Mouse (Mus musculus): Measurements from ENCODE around the gene Cep135. TPM values are rescaled to one million over a fixed set of nuclear protein-coding genes. Genes with fewer than 3 reads are reported as not detected.

Gene Cep135
- polyA plus RNA-seq, 1 experiment from 2014 or later: 7.3 TPM

- Histone ChIP-seq H3K27ac (no peak overlapping the region), H3K36me3 (peaks cover 12% of the 10 kb centered on the region; the same call in 1 of the 2 replicates), H3K9me3 (replicated peaks) (no peaks in the 10 kb centered on the region), H3K4me1 (0 out of 2 replicates have a peak, but pooled peaks cover 4% of the 10 kb centered on the region), H3K9ac (no peak overlapping the region), H3K27me3 (no peaks in the 10 kb centered on the region), H3K4me2 (no peak overlapping the region), H3K4me3 (replicated peaks) (no peak overlapping the region)
- ATAC-seq (replicated peaks; ENCODE audit: low FRiP score): no peak
- WGBS: 71% methylated on average over 4 of the region's 4 CpGs
These were observed 61.4 kb downstream of the Cep135 start for GRCm38 (mm10) chr5:76649897-76650296.

GRCm38 (mm10) chr5:76651151-76651725, 62.7 kb downstream of the Cep135 start:
- Histone ChIP-seq H3K9me3 (replicated peaks) (no peaks in the 10 kb centered on the region), H3K27ac (no peak overlapping the region), H3K4me1 (0 out of 2 replicates have a peak, but pooled peaks cover 4% of the 10 kb centered on the region), H3K27me3 (0 out of 2 replicates have a peak, but pooled peaks cover 2% of the 10 kb centered on the region), H3K4me2 (no peak overlapping the region), H3K9ac (no peak overlapping the region), H3K36me3 (peaks cover 9% of the 10 kb centered on the region; the same call in 1 of the 2 replicates), H3K4me3 (replicated peaks) (no peak overlapping the region)
- WGBS: 58% methylated on average over 5 of the region's 5 CpGs
- 0 out of 2 replicates have a peak, but pooled peaks have one; percentile 46 for ATAC-seq (replicated peaks; ENCODE audit: low FRiP score)

- Histone ChIP-seq H3K27ac (peak within 1 kb of the TSS; percentile 86), H3K9ac (peak within 1 kb of the TSS; percentile 86), H3K4me3 (replicated peaks) (peak within 1 kb of the TSS; percentile 70), H3K27me3 (0 out of 2 replicates have a peak, but pooled peaks cover 12% of the 10 kb centered on the region), H3K36me3 (no peaks in the 10 kb centered on the region), H3K9me3 (replicated peaks) (no peaks in the 10 kb centered on the region), H3K4me2 (peak within 1 kb of the TSS; percentile 97), H3K4me1 (peaks cover 18% of the 10 kb centered on the region)
- ATAC-seq (replicated peaks; ENCODE audit: low FRiP score): no peak
- WGBS: 96% methylated on average over 2 of the region's 2 CpGs
These were observed 67.7 kb downstream of the Cep135 start, which contains the start of gene C530008M17Rik for GRCm38 (mm10) chr5:76656212-76656611. TSS of gene C530008M17Rik (plus strand) at chr5:76656512.

GRCm38 (mm10) chr5:76657245-76658083, 69.0 kb downstream of the Cep135 start:
- peak overlapping the region; percentile 97 for H3K4me2 ChIP-seq
- ATAC-seq (replicated peaks; ENCODE audit: low FRiP score): peak; percentile 93
- H3K9ac ChIP-seq: peak overlapping the region; percentile 86
- H3K4me1 ChIP-seq: peaks cover 17% of the 10 kb centered on the region
- under 1% methylated on average over 79 of the region's 80 CpGs for WGBS
- peak overlapping the region; percentile 86 for H3K27ac ChIP-seq
- no peaks in the 10 kb centered on the region for H3K9me3 ChIP-seq (replicated peaks)
- H3K27me3 ChIP-seq: 0 out of 2 replicates have a peak, but pooled peaks cover 12% of the 10 kb centered on the region
- peak overlapping the region; percentile 70 for H3K4me3 ChIP-seq (replicated peaks)
- H3K36me3 ChIP-seq: no peaks in the 10 kb centered on the region

GRCm38 (mm10) chr5:76658084-76658934, 69.8 kb downstream of the Cep135 start:
- Histone ChIP-seq H3K4me2 (peak overlapping the region; percentile 97), H3K27ac (peak overlapping the region; percentile 86), H3K4me3 (replicated peaks) (peak overlapping the region; percentile 70), H3K27me3 (0 out of 2 replicates have a peak, but pooled peaks cover 12% of the 10 kb centered on the region), H3K36me3 (no peaks in the 10 kb centered on the region), H3K9ac (peak overlapping the region; percentile 86), H3K9me3 (replicated peaks) (no peaks in the 10 kb centered on the region), H3K4me1 (peaks cover 17% of the 10 kb centered on the region)
- peak; percentile 82 for ATAC-seq (replicated peaks; ENCODE audit: low FRiP score)
- WGBS: under 1% methylated on average over 38 of the region's 38 CpGs

- Histone ChIP-seq H3K4me3 (replicated peaks) (no peak overlapping the region), H3K27ac (no peak overlapping the region), H3K9ac (no peak overlapping the region), H3K4me1 (peaks cover 24% of the 10 kb centered on the region), H3K9me3 (replicated peaks) (no peaks in the 10 kb centered on the region), H3K36me3 (no peaks in the 10 kb centered on the region), H3K27me3 (0 out of 2 replicates have a peak, but pooled peaks cover 12% of the 10 kb centered on the region), H3K4me2 (no peak overlapping the region)
- 72% methylated on average over 8 of the region's 8 CpGs for WGBS
- ATAC-seq (replicated peaks; ENCODE audit: low FRiP score): no peak
These were observed 71.6 kb downstream of the Cep135 start for GRCm38 (mm10) chr5:76659958-76660635.

GRCm38 (mm10) chr5:76661310-76661709, 72.8 kb downstream of the Cep135 start:
- 61% methylated on average over 4 of the region's 4 CpGs for WGBS
- ATAC-seq (replicated peaks; ENCODE audit: low FRiP score): no peak
- H3K36me3 ChIP-seq: no peaks in the 10 kb centered on the region

GRCm38 (mm10) chr5:76664936-76665335, 76.4 kb downstream of the Cep135 start:
- H3K4me2 ChIP-seq: no peak overlapping the region
- no peaks in the 10 kb centered on the region for H3K27me3 ChIP-seq
- peaks cover 19% of the 10 kb centered on the region for H3K4me1 ChIP-seq
- no peaks in the 10 kb centered on the region for H3K36me3 ChIP-seq
- WGBS: 52% methylated on average over 7 of the region's 7 CpGs
- ATAC-seq (replicated peaks; ENCODE audit: low FRiP score): no peak
- H3K9me3 ChIP-seq (replicated peaks): no peaks in the 10 kb centered on the region
- H3K9ac ChIP-seq: no peak overlapping the region
- H3K4me3 ChIP-seq (replicated peaks): no peak overlapping the region
- H3K27ac ChIP-seq: no peak overlapping the region

More at GRCm38 (mm10) chr5:76661310-76661709, 72.8 kb downstream of the Cep135 start:
- Histone ChIP-seq H3K27ac (no peak overlapping the region), H3K4me3 (replicated peaks) (no peak overlapping the region), H3K9ac (no peak overlapping the region), H3K9me3 (replicated peaks) (no peaks in the 10 kb centered on the region), H3K4me2 (no peak overlapping the region), H3K4me1 (peaks cover 27% of the 10 kb centered on the region), H3K27me3 (0 out of 2 replicates have a peak, but pooled peaks cover 9% of the 10 kb centered on the region)

- Histone ChIP-seq H3K27ac (no peak overlapping the region), H3K27me3 (no peaks in the 10 kb centered on the region), H3K4me1 (peaks cover 15% of the 10 kb centered on the region), H3K36me3 (no peaks in the 10 kb centered on the region), H3K9me3 (replicated peaks) (no peaks in the 10 kb centered on the region), H3K9ac (no peak overlapping the region), H3K4me3 (replicated peaks) (no peak overlapping the region), H3K4me2 (no peak overlapping the region)
- 9% methylated on average over 7 of the region's 7 CpGs for WGBS
- 0 out of 2 replicates have a peak, but pooled peaks have one; percentile 45 for ATAC-seq (replicated peaks; ENCODE audit: low FRiP score)
These were observed 76.9 kb downstream of the Cep135 start for GRCm38 (mm10) chr5:76665421-76665820.

- no peak overlapping the region for H3K4me2 ChIP-seq
- H3K9ac ChIP-seq: no peak overlapping the region
- WGBS: 59% methylated on average over 6 of the region's 6 CpGs
- H3K4me3 ChIP-seq (replicated peaks): no peak overlapping the region
- no peaks in the 10 kb centered on the region for H3K9me3 ChIP-seq (replicated peaks)
- no peaks in the 10 kb centered on the region for H3K36me3 ChIP-seq
- H3K27me3 ChIP-seq: no peaks in the 10 kb centered on the region
- no peak overlapping the region for H3K27ac ChIP-seq
- ATAC-seq (replicated peaks; ENCODE audit: low FRiP score): no peak
- H3K4me1 ChIP-seq: peaks cover 14% of the 10 kb centered on the region
These were observed 77.7 kb downstream of the Cep135 start for GRCm38 (mm10) chr5:76666026-76666756.

All from kidney, embryonic 15.5 days (tissue).